Mouse (Mus musculus) erythroblast, embryonic 14.5 days (primary cell): ENCODE data around the gene 2700049A03Rik.

Experiments
- GATA1 ChIP-seq: IDR thresholded peaks from 2 replicates; pipeline ENCODE4 v1.6.1; 2012; ENCODE audit warnings: low read length, inconsistent platforms, mixed read lengths
- TAL1 ChIP-seq: IDR thresholded peaks from 3 replicates; pipeline ENCODE4 v1.6.1; 2012; ENCODE audit warnings: low read length, inconsistent platforms, mixed read lengths

DNA sequence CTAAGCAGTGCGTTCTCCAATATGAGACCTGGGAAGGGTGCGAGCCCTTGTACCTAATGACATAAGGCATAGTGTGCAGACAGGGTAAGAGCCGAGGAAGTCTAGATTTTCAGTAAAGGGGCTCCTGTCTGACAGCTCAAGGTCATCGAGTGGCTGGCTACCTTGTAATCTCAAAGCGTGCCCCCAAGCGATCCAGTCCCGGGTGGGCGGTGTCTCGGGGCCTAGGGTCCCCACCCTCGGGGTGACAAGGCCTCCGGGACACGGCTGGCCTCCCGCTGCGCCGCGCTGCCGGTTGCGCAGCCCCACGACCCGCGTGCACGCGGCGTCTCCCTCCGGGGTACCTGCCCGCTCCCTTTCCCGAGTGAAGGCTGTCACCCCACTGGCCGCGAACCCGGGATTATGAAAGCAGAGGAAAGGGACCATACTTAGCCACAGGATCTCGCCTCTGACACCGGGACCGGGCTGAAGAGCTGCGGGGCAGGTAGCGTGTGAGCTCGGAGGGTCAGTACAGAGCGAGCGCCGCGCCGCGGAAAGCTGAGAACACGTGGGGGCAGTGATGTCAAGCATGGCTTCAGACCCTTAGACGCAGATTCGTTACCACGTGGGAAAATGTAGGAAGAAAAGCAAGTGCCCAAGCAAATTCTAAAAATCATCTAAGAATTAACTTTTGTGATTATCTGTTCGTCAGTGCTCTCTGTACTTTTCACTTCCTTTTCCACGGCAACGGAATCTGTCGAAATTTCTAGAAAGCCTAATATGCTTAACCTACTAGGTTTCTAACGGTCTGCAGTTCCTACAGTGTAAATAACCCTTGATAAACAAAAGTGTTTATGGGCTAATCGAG is at the start of gene 2700049A03Rik, which contains the start of gene Timm9:
- TF ChIP-seq TAL1 (no peak), GATA1 (no peak)
